Mouse (Mus musculus) liver, embryonic 11.5 days (tissue): ENCODE measurements around the gene Apoc2. TPM values are rescaled to one million over a fixed set of nuclear protein-coding genes. Genes with fewer than 3 reads are reported as not detected.

ENCODE experiments used
- ATAC-seq: fragments of 200-750 bp; cut with Nextera tagmentation; replicated peaks from 2 replicates; pipeline ENCODE4 v1.8.0; 2017; ENCODE audit warnings: moderate number of reproducible peaks, mild to moderate bottlenecking, moderate TSS enrichment, moderate library complexity; ENCODE audit not compliant: low FRiP score
- DNase-seq: peaks from one replicate; pipeline ENCODE4 v3.0.0-alpha.2; 2017; ENCODE audit warnings: low spot score
- H3K27ac ChIP-seq: fragments of 300-500 bp; sonication (generic); 2 replicates; pipeline ENCODE4 v1.5.1; 2014; ENCODE audit warnings: mild to moderate bottlenecking, low read depth, low read length, control low read depth
- H3K27me3 ChIP-seq: fragments of 300-500 bp; sonication (generic); replicated peaks from 2 replicates; pipeline ENCODE4 v1.6.1; 2014; ENCODE audit warnings: low read length, mixed read lengths; ENCODE audit not compliant: control insufficient read depth, insufficient read depth
- H3K36me3 ChIP-seq: fragments of 300-500 bp; sonication (generic); 2 replicates; pipeline ENCODE4 v1.6.1; 2014; ENCODE audit warnings: mild to moderate bottlenecking, low read length, moderate library complexity, mixed read lengths; ENCODE audit not compliant: control insufficient read depth, insufficient read depth
- H3K4me1 ChIP-seq: fragments of 300-500 bp; sonication (generic); replicated peaks from 2 replicates; pipeline ENCODE4 v1.6.1; 2014; ENCODE audit warnings: low read length, mixed read lengths; ENCODE audit not compliant: control insufficient read depth, insufficient read depth
- H3K4me2 ChIP-seq: fragments of 300-500 bp; sonication (generic); 2 replicates; pipeline ENCODE4 v1.6.1; 2014; ENCODE audit warnings: mild to moderate bottlenecking, control low read depth, moderate library complexity
- H3K4me3 ChIP-seq: fragments of 300-500 bp; sonication (generic); 2 replicates; pipeline ENCODE4 v1.5.1; 2014; ENCODE audit warnings: low read depth, low read length, control low read depth
- H3K9ac ChIP-seq: fragments of 300-500 bp; sonication (generic); 2 replicates; pipeline ENCODE4 v1.6.1; 2014; ENCODE audit warnings: low read depth, low read length, control low read depth
- H3K9me3 ChIP-seq: fragments of 300-500 bp; sonication (generic); 2 replicates; pipeline ENCODE4 v1.6.1; 2016; ENCODE audit warnings: low read length, inconsistent platforms, mixed read lengths; ENCODE audit not compliant: control insufficient read depth
- WGBS: fragments of 180-500 bp; shearing (Covaris S2); extraction: QIAGEN DNeasy Blood & Tissue Kit; methylation state at CpG from one replicate; pipeline ENCODE4 v1.1.7; 2014; 5-methylcytosine and 5-hydroxymethylcytosine counted together
- polyA plus RNA-seq: library from polyadenylated mRNA; unstranded; fragments of >200 nt; fragmentation: Nextera tagmentation; extraction: Ambion mirVana; gene quantifications from 2 replicates; pipeline ENCODE4 v1.2.1, GENCODE M21; 2014

The Apoc2 gene
- polyA plus RNA-seq: 235 and 244 TPM in 2 replicates

GRCm38 (mm10) chr7:19677872-19678271 lies at the start of gene Apoc2:
TSS of gene Apoc2 (minus strand) at chr7:19677941.
- ATAC-seq (no peak), DNase-seq (no peak)
- no peak within 1 kb of the TSS for H3K4me2 ChIP-seq
- WGBS: 71% methylated on average over 8 of the region's 8 CpGs
- 0 out of 2 replicates have a peak within 1 kb of the TSS, but pooled peaks have one; percentile 13 for H3K27ac ChIP-seq
- no peaks in the 10 kb centered on the region for H3K36me3 ChIP-seq
- H3K4me3 ChIP-seq: no peak within 1 kb of the TSS
- H3K4me1 ChIP-seq: peaks cover 9% of the 10 kb centered on the region
- H3K9ac ChIP-seq: no peak within 1 kb of the TSS
- H3K9me3 ChIP-seq: no peaks in the 10 kb centered on the region
- no peaks in the 10 kb centered on the region for H3K27me3 ChIP-seq

- no peak overlapping the region for H3K27ac ChIP-seq
- no peaks in the 10 kb centered on the region for H3K27me3 ChIP-seq
- H3K4me2 ChIP-seq: no peak overlapping the region
- H3K4me3 ChIP-seq: no peak overlapping the region
- peaks cover 26% of the 10 kb centered on the region for H3K36me3 ChIP-seq
- H3K9me3 ChIP-seq: 0 out of 2 replicates have a peak, but pooled peaks cover under 1% of the 10 kb centered on the region
- WGBS: 90% methylated on average over 4 of the region's 4 CpGs
- DNase-seq (no peak), ATAC-seq (no peak)
- 0 out of 2 replicates have a peak, but pooled peaks cover 6% of the 10 kb centered on the region for H3K4me1 ChIP-seq
- H3K9ac ChIP-seq: no peak overlapping the region
These were observed 48.8 kb upstream of the Apoc2 start for GRCm38 (mm10) chr7:19726541-19726940.

GRCm38 (mm10) chr7:19724167-19724566 lies 46.4 kb upstream of the Apoc2 start:
- no peak overlapping the region for H3K4me2 ChIP-seq
- no peak for DNase-seq
- no peak overlapping the region for H3K4me3 ChIP-seq
- H3K9ac ChIP-seq: no peak overlapping the region
- H3K27ac ChIP-seq: no peak overlapping the region
- H3K27me3 ChIP-seq: no peaks in the 10 kb centered on the region
- peaks cover 28% of the 10 kb centered on the region for H3K36me3 ChIP-seq
- H3K4me1 ChIP-seq: 0 out of 2 replicates have a peak, but pooled peaks cover 6% of the 10 kb centered on the region
- WGBS: 93% methylated on average over 12 of the region's 12 CpGs
- H3K9me3 ChIP-seq: peaks cover 7% of the 10 kb centered on the region
- ATAC-seq: no peak

- Histone ChIP-seq H3K27me3 (no peaks in the 10 kb centered on the region), H3K36me3 (peaks cover 26% of the 10 kb centered on the region), H3K9ac (no peak overlapping the region), H3K4me1 (0 out of 2 replicates have a peak, but pooled peaks cover 6% of the 10 kb centered on the region), H3K27ac (no peak overlapping the region), H3K9me3 (peaks cover 7% of the 10 kb centered on the region), H3K4me3 (no peak overlapping the region), H3K4me2 (no peak overlapping the region)
- WGBS: 76% methylated on average over 6 of the region's 6 CpGs
- DNase-seq: no peak
- ATAC-seq: peak; percentile 55
These were observed 45.0 kb upstream of the Apoc2 start for GRCm38 (mm10) chr7:19722754-19723195.

GRCm38 (mm10) chr7:19719200-19719599 lies 41.5 kb upstream of the Apoc2 start:
- peaks cover 13% of the 10 kb centered on the region for H3K4me1 ChIP-seq
- H3K9me3 ChIP-seq: peaks cover 7% of the 10 kb centered on the region
- no peak overlapping the region for H3K4me3 ChIP-seq
- H3K36me3 ChIP-seq: peaks cover 22% of the 10 kb centered on the region
- no peaks in the 10 kb centered on the region for H3K27me3 ChIP-seq
- DNase-seq (no peak), ATAC-seq (no peak)
- no peak overlapping the region for H3K4me2 ChIP-seq
- 80% methylated on average over 4 of the region's 4 CpGs for WGBS
- H3K9ac ChIP-seq: no peak overlapping the region
- H3K27ac ChIP-seq: no peak overlapping the region

- no peak for DNase-seq
- no peak overlapping the region for H3K27ac ChIP-seq
- ATAC-seq: no peak
- no peaks in the 10 kb centered on the region for H3K27me3 ChIP-seq
- no peak overlapping the region for H3K4me3 ChIP-seq
- WGBS: 88% methylated on average over 5 of the region's 5 CpGs
- peaks cover 21% of the 10 kb centered on the region for H3K4me1 ChIP-seq
- no peak overlapping the region for H3K4me2 ChIP-seq
- H3K36me3 ChIP-seq: peaks cover 25% of the 10 kb centered on the region
- peaks cover 7% of the 10 kb centered on the region for H3K9me3 ChIP-seq
- H3K9ac ChIP-seq: no peak overlapping the region
These were observed 40.7 kb upstream of the Apoc2 start for GRCm38 (mm10) chr7:19718297-19718952.

- no peak overlapping the region for H3K4me3 ChIP-seq
- WGBS: 78% methylated on average over 4 of the region's 4 CpGs
- H3K4me1 ChIP-seq: peaks cover 15% of the 10 kb centered on the region
- H3K27ac ChIP-seq: peak overlapping the region; percentile 11; the same call in 1 of the 2 replicates
- H3K9me3 ChIP-seq: peaks cover 7% of the 10 kb centered on the region
- ATAC-seq: no peak
- H3K36me3 ChIP-seq: peaks cover 23% of the 10 kb centered on the region
- DNase-seq: no peak
- H3K9ac ChIP-seq: no peak overlapping the region
- no peak overlapping the region for H3K4me2 ChIP-seq
- no peaks in the 10 kb centered on the region for H3K27me3 ChIP-seq
These were observed 39.6 kb upstream of the Apoc2 start for GRCm38 (mm10) chr7:19717346-19717745.

- 76% methylated on average over 2 of the region's 2 CpGs for WGBS
- DNase-seq (no peak), ATAC-seq (no peak)
- Histone ChIP-seq H3K4me3 (peak overlapping the region; percentile 52; the same call in 1 of the 2 replicates), H3K9ac (peak overlapping the region; percentile 60; the same call in 1 of the 2 replicates), H3K36me3 (peaks cover 26% of the 10 kb centered on the region), H3K27me3 (no peaks in the 10 kb centered on the region), H3K9me3 (peaks cover 7% of the 10 kb centered on the region), H3K4me2 (peak overlapping the region; percentile 69), H3K27ac (peak overlapping the region; percentile 66; the same call in 1 of the 2 replicates), H3K4me1 (peaks cover 15% of the 10 kb centered on the region)
These were observed 39.1 kb upstream of the Apoc2 start for GRCm38 (mm10) chr7:19716822-19717221.
